Mouse (Mus musculus) intestine, embryonic 15.5 days (tissue): ENCODE measurements around the gene Cdc14a. TPM values are rescaled to one million over a fixed set of nuclear protein-coding genes. Genes with fewer than 3 reads are reported as not detected.
A peak's percentile ranks its signal among the peaks of the same experiment; 100 is the strongest.
"Not testable (repeated sequence)": the region's sequence is repeated elsewhere in the genome, so short reads cannot be mapped to it uniquely, and the experiment has no call there.

ENCODE experiments used
- ATAC-seq: fragments of 200-750 bp; cut with Nextera tagmentation; 2 replicates; pipeline ENCODE4 v1.8.0; 2017; ENCODE audit warnings: moderate TSS enrichment, moderate library complexity
- H3K27ac ChIP-seq: fragments of 300-500 bp; sonication (generic); 2 replicates; pipeline ENCODE4 v1.5.1; 2015; ENCODE audit warnings: mild to moderate bottlenecking, inconsistent platforms
- H3K27me3 ChIP-seq: fragments of 300-500 bp; sonication (generic); replicated peaks from 2 replicates; pipeline ENCODE4 v1.6.1; 2015; ENCODE audit warnings: inconsistent platforms
- H3K36me3 ChIP-seq: fragments of 300-500 bp; sonication (generic); 2 replicates; pipeline ENCODE4 v1.6.1; 2015; ENCODE audit warnings: inconsistent platforms
- H3K4me1 ChIP-seq: fragments of 300-500 bp; sonication (generic); replicated peaks from 2 replicates; pipeline ENCODE4 v1.6.1; 2015; ENCODE audit warnings: inconsistent platforms
- H3K4me2 ChIP-seq: fragments of 300-500 bp; sonication (generic); replicated peaks from 2 replicates; pipeline ENCODE4 v1.6.1; 2015; ENCODE audit warnings: mild to moderate bottlenecking, inconsistent platforms
- H3K4me3 ChIP-seq: fragments of 300-500 bp; sonication (generic); replicated peaks from 2 replicates; pipeline ENCODE4 v1.5.1; 2015; ENCODE audit warnings: inconsistent platforms
- H3K9ac ChIP-seq: fragments of 300-500 bp; sonication (generic); 2 replicates; pipeline ENCODE4 v1.6.1; 2015; ENCODE audit warnings: inconsistent platforms
- H3K9me3 ChIP-seq: fragments of 300-500 bp; sonication (generic); 2 replicates; pipeline ENCODE4 v1.6.1; 2016; ENCODE audit warnings: inconsistent platforms
- WGBS: fragments of 180-500 bp; shearing (Covaris S2); methylation state at CpG from one replicate; pipeline ENCODE4 v1.1.7; 2015; 5-methylcytosine and 5-hydroxymethylcytosine counted together
- polyA plus RNA-seq: library from polyadenylated mRNA; unstranded; fragments of >200 nt; fragmentation: Nextera tagmentation; extraction: Ambion mirVana; gene quantifications from 2 replicates; pipeline ENCODE4 v1.2.1, GENCODE M21; 2015

Gene Cdc14a
- polyA plus RNA-seq, 1 experiment from 2014 or later: 6.2 TPM

GRCm38 (mm10) chr3:116357180-116357579 is 66.7 kb downstream of the Cdc14a start:
- Histone ChIP-seq H3K9ac (no peak overlapping the region), H3K4me3 (no peak overlapping the region), H3K9me3 (no peaks in the 10 kb centered on the region), H3K36me3 (no peaks in the 10 kb centered on the region), H3K27me3 (no peaks in the 10 kb centered on the region), H3K4me1 (no peaks in the 10 kb centered on the region), H3K4me2 (no peak overlapping the region), H3K27ac (no peak overlapping the region)
- 75% methylated on average over 4 of the region's 4 CpGs for WGBS
- ATAC-seq: no peak

- no peak overlapping the region for H3K4me3 ChIP-seq
- no peak overlapping the region for H3K9ac ChIP-seq
- no peak overlapping the region for H3K27ac ChIP-seq
- 91% methylated on average over 15 of the region's 15 CpGs for WGBS
- no peaks in the 10 kb centered on the region for H3K4me1 ChIP-seq
- no peaks in the 10 kb centered on the region for H3K36me3 ChIP-seq
- H3K9me3 ChIP-seq: no peaks in the 10 kb centered on the region
- no peak for ATAC-seq
- H3K27me3 ChIP-seq: no peaks in the 10 kb centered on the region
- H3K4me2 ChIP-seq: no peak overlapping the region
These were observed 68.6 kb downstream of the Cdc14a start for GRCm38 (mm10) chr3:116355026-116355788.

DNA sequence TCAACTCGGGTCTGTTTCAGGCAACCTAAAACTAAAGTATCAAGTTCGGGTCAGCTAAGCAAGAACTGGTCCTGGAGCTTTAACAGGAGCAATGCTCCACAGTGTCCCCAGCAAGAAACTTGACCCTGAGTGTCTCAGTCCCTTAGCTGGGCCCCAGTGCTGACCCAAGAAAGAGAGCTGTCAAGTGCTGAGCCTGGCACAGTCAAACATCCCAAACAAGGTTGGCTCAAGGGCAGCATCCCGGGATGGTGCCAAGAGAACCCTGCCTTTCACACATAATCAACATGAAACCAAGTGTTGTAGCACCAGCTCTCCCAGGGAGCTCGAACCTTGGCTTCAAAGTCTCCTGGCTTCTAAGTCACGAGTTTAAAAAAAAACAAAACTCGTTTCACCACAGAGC is 71.3 kb downstream of the Cdc14a start:
- 80% methylated on average over 6 of the region's 6 CpGs for WGBS
- Histone ChIP-seq H3K4me1 (no peaks in the 10 kb centered on the region), H3K27ac (no peak overlapping the region), H3K9ac (no peak overlapping the region), H3K4me3 (no peak overlapping the region), H3K27me3 (no peaks in the 10 kb centered on the region), H3K36me3 (no peaks in the 10 kb centered on the region), H3K9me3 (no peaks in the 10 kb centered on the region), H3K4me2 (no peak overlapping the region)
- no peak for ATAC-seq

DNA sequence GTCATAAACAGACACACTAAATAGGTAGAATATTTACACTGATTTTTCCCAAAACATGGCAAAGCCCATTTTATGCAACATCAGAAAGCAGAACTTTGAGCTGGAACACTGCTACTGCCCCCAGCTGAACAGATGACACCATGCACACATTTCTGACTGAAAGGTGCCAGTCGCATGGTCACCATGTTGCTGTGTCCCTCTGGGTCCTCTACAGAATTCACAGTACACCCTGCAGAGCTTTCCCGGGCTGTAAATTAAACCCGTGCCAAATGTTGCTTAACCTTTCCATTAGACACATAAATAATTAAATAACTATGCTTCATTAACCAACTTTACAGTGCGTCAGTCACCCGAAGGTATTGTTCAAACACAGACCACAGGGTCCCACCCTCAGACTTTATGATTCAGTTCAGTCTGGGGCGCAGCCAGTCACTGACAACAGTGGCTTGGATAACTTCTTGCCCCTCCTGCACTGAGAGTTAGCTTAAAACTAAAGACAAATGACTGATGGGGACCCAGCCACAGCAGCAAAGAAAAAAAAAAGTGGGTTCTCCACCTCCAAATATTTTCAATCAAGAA is 73.4 kb downstream of the Cdc14a start:
- no peak overlapping the region for H3K4me2 ChIP-seq

GRCm38 (mm10) chr3:116347571-116347970 is 76.3 kb downstream of the Cdc14a start:
- not testable (repeated sequence) for H3K4me2 ChIP-seq, ATAC-seq, H3K36me3 ChIP-seq, H3K4me3 ChIP-seq, H3K27ac ChIP-seq, H3K4me1 ChIP-seq, H3K27me3 ChIP-seq, H3K9ac ChIP-seq, H3K9me3 ChIP-seq
- WGBS: 97% methylated on average over 29 of the region's 29 CpGs

More for the DNA sequence above, 73.4 kb downstream of the Cdc14a start:
- 82% methylated on average over 6 of the region's 6 CpGs for WGBS
- Histone ChIP-seq H3K4me1 (no peaks in the 10 kb centered on the region), H3K27me3 (no peaks in the 10 kb centered on the region), H3K36me3 (no peaks in the 10 kb centered on the region), H3K27ac (no peak overlapping the region), H3K9me3 (no peaks in the 10 kb centered on the region), H3K9ac (no peak overlapping the region), H3K4me3 (no peak overlapping the region)
- ATAC-seq: no peak

DNA sequence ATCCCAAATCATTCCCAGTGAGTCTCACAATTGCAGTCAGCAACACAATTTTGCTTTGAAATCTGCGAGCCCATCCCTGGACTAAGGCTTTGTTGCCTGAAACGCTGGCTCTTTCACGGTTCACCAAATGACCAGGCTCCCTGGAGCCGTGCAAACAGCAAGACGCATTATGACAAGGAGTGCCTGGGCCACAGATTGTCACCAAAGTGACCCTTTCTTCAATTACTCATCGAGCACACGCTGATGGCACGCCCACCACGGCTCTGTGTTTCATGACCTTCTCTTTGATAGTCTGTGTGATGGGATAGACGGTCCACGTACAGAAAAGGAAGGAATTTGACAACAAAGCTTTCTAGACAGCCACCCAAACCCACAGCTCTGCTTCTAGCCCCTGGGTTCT is 78.6 kb downstream of the Cdc14a start:
- Histone ChIP-seq H3K27ac (no peak overlapping the region), H3K9ac (no peak overlapping the region), H3K4me2 (no peak overlapping the region), H3K36me3 (no peaks in the 10 kb centered on the region), H3K27me3 (no peaks in the 10 kb centered on the region), H3K9me3 (no peaks in the 10 kb centered on the region), H3K4me1 (no peaks in the 10 kb centered on the region), H3K4me3 (no peak overlapping the region)
- WGBS: 75% methylated on average over 11 of the region's 11 CpGs
- ATAC-seq: no peak

DNA sequence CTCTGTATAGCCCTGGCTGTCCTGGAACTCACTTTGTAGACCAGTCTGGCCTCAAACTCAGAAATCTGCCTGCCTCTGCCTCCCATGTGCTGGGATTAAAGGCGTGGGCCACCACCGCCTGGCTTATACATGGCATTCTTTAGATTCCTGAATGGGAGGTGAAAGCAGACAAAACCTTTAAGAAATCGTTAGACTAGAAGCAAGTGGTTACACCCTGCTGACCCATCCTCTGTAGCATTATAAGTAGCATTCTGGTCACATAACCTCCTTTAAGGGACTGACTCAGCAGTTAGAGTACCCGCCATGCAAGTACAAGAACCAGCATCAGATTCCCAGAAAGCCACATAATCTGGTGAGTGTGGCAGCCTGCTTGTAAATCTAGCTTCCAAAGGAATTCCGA is 81.6 kb downstream of the Cdc14a start:
- 91% methylated on average over 5 of the region's 5 CpGs for WGBS
- ATAC-seq: no peak
- Histone ChIP-seq H3K27ac (no peak overlapping the region), H3K9me3 (no peaks in the 10 kb centered on the region), H3K9ac (no peak overlapping the region), H3K36me3 (no peaks in the 10 kb centered on the region), H3K27me3 (no peaks in the 10 kb centered on the region), H3K4me1 (no peaks in the 10 kb centered on the region), H3K4me3 (no peak overlapping the region), H3K4me2 (no peak overlapping the region)

DNA sequence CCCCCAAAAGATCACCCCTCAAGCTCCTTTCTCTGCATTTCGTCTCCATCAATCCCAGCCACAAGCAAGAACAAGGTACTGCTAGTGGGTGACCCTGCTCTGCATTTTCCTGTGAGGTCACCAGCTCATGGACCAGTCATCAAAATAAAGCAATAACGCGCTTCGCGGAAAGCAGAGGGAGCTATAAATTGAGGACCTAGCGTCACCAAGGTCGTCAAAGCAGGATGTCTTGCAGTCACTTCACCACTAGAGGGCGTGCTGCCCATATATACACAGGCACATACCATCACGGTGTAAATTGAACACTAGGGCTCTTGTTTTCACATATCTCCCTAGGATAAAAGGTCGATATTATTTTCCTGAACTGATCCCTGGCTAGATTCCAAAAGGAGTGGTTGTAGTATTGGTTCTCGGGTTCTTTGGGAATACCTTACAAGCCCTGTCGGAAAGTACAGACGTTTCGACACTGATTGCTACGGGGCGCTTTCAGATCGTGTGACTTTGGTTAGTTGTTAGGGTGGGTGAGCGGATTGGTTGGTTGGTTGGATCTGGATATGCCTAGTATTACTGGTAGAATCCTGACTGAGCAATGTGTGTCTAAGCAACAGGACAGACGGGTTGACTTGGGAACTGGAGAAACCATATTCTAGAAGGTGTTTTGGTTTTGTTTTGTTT is 82.7 kb downstream of the Cdc14a start:
- H3K4me1 ChIP-seq: no peaks in the 10 kb centered on the region
- no peak overlapping the region for H3K27ac ChIP-seq
- 0 out of 2 replicates have a peak overlapping the region, but pooled peaks have one; percentile 12 for H3K4me2 ChIP-seq
- no peaks in the 10 kb centered on the region for H3K36me3 ChIP-seq
- H3K9me3 ChIP-seq: no peaks in the 10 kb centered on the region
- peak; percentile 91 for ATAC-seq
- H3K27me3 ChIP-seq: no peaks in the 10 kb centered on the region
- no peak overlapping the region for H3K9ac ChIP-seq
- H3K4me3 ChIP-seq: no peak overlapping the region
- 43% methylated on average over 19 of the region's 19 CpGs for WGBS

- Histone ChIP-seq H3K4me2 (no peak overlapping the region), H3K27ac (no peak overlapping the region), H3K36me3 (no peaks in the 10 kb centered on the region), H3K9me3 (no peaks in the 10 kb centered on the region), H3K4me3 (no peak overlapping the region), H3K27me3 (no peaks in the 10 kb centered on the region), H3K9ac (no peak overlapping the region), H3K4me1 (no peaks in the 10 kb centered on the region)
- 70% methylated on average over 8 of the region's 8 CpGs for WGBS
- ATAC-seq: peak; percentile 32; the same call in 1 of the 2 replicates
These were observed 83.6 kb downstream of the Cdc14a start for GRCm38 (mm10) chr3:116340281-116340680.

GRCm38 (mm10) chr3:116338616-116339015 is 85.2 kb downstream of the Cdc14a start:
- WGBS: 59% methylated on average over 6 of the region's 6 CpGs
- ATAC-seq: no peak
- H3K4me1 ChIP-seq: no peaks in the 10 kb centered on the region

GRCm38 (mm10) chr3:116337840-116338239 is 86.0 kb downstream of the Cdc14a start:
- Histone ChIP-seq H3K9me3 (no peaks in the 10 kb centered on the region), H3K4me1 (no peaks in the 10 kb centered on the region), H3K36me3 (no peaks in the 10 kb centered on the region), H3K4me2 (no peak overlapping the region), H3K4me3 (no peak overlapping the region), H3K9ac (no peak overlapping the region), H3K27ac (no peak overlapping the region), H3K27me3 (no peaks in the 10 kb centered on the region)
- no peak for ATAC-seq
- 76% methylated on average over 5 of the region's 5 CpGs for WGBS

More at GRCm38 (mm10) chr3:116338616-116339015, 85.2 kb downstream of the Cdc14a start:
- H3K9ac ChIP-seq: no peak overlapping the region
- no peak overlapping the region for H3K4me2 ChIP-seq
- no peaks in the 10 kb centered on the region for H3K36me3 ChIP-seq
- H3K4me3 ChIP-seq: no peak overlapping the region
- H3K9me3 ChIP-seq: no peaks in the 10 kb centered on the region
- no peak overlapping the region for H3K27ac ChIP-seq
- no peaks in the 10 kb centered on the region for H3K27me3 ChIP-seq

GRCm38 (mm10) chr3:116335036-116335435 is 88.8 kb downstream of the Cdc14a start:
- Histone ChIP-seq H3K27me3 (no peaks in the 10 kb centered on the region), H3K27ac (no peak overlapping the region), H3K4me3 (no peak overlapping the region), H3K36me3 (no peaks in the 10 kb centered on the region), H3K4me2 (no peak overlapping the region), H3K4me1 (no peaks in the 10 kb centered on the region), H3K9ac (no peak overlapping the region), H3K9me3 (no peaks in the 10 kb centered on the region)
- WGBS: 81% methylated on average over 4 of the region's 4 CpGs
- no peak for ATAC-seq
